Mouse (Mus musculus) G1E (cell line): ENCODE results near the gene Cnga3.

ENCODE experiments used
- CTCF ChIP-seq: IDR thresholded peaks from 2 replicates; pipeline ENCODE4 v1.5.1; 2012; ENCODE audit warnings: low read depth, low read length, inconsistent platforms, mixed read lengths
- GATA1 ChIP-seq: IDR thresholded peaks from 2 replicates; pipeline ENCODE4 v1.6.1; 2012; ENCODE audit warnings: borderline replicate concordance, low read length, inconsistent platforms, mixed read lengths
- TAL1 ChIP-seq: conservative IDR thresholded peaks from 2 replicates; pipeline ENCODE4 v1.6.1; 2012; ENCODE audit warnings: low read depth, low read length, inconsistent platforms, mixed read lengths

DNA sequence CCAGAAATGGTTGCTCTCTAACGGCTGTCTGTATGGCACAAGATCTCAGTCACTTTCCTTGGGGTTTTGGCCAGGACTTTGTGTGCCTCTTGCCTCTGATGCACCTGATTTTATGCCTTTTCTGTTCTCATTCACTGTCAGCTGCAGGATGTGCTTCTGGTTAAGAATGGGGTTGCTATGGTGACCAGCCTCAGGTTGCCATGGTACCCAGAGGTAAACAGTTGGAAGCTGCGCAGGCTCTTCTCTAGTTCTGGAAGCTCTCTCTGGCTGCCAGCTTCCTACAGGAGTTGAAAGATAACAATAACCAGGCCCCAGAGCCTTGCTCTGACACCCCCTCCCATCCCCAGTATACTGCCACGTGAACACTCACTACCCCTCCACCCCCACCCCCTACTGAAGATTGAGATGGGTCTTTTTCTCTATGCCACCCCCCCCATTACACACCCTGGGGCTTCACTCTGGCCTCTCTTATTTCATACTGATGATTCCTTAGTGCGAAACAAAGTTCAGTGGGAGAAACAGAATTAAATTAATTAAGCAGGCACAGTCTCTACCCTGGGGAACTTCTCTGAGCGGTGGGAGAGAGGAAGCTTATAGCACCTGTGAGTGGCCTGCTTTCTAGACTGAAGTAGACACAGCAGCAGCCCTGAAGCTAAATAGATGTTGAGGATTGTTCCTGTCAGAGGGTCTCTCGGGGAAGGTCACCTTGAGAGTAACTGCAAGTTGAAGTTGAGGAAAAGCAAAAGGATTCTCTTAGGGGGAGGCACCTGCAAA lies 6.1 kb downstream of the Cnga3 start:
- TF ChIP-seq CTCF (no peak), GATA1 (no peak), TAL1 (no peak)
